Mouse (Mus musculus) hindbrain, embryonic 10.5 days (tissue): ENCODE results near the gene Akt3. TPM values are rescaled to one million over a fixed set of nuclear protein-coding genes. Genes with fewer than 3 reads are reported as not detected.

Experiments
- DNase-seq: peaks from one replicate; pipeline ENCODE4 v3.0.0-alpha.2; 2017; ENCODE audit warnings: low spot score
- H3K27ac ChIP-seq: fragments of 300-500 bp; sonication (generic); 2 replicates; pipeline ENCODE4 v1.5.1; 2016; ENCODE audit warnings: mild to moderate bottlenecking, moderate library complexity
- H3K27me3 ChIP-seq: fragments of 300-500 bp; sonication (generic); 2 replicates; pipeline ENCODE4 v1.6.1; 2016; ENCODE audit warnings: mild to moderate bottlenecking; ENCODE audit not compliant: poor library complexity, insufficient read depth, severe bottlenecking
- H3K36me3 ChIP-seq: fragments of 300-500 bp; sonication (generic); 2 replicates; pipeline ENCODE4 v1.6.1; 2016; ENCODE audit warnings: mild to moderate bottlenecking, moderate library complexity
- H3K4me1 ChIP-seq: fragments of 300-500 bp; sonication (generic); replicated peaks from 2 replicates; pipeline ENCODE4 v1.6.1; 2016; ENCODE audit warnings: mild to moderate bottlenecking
- H3K4me3 ChIP-seq: fragments of 300-500 bp; sonication (generic); 2 replicates; pipeline ENCODE4 v1.5.1; 2016; ENCODE audit warnings: mild to moderate bottlenecking, moderate library complexity
- H3K9me3 ChIP-seq: fragments of 300-500 bp; sonication (generic); 2 replicates; pipeline ENCODE4 v1.6.1; 2016; ENCODE audit warnings: mild to moderate bottlenecking, moderate library complexity
- WGBS: fragments of 180-500 bp; shearing (Covaris S2); methylation state at CpG from one replicate; pipeline ENCODE4 v1.1.7; 2016; 5-methylcytosine and 5-hydroxymethylcytosine counted together
- polyA plus RNA-seq: library from polyadenylated mRNA; unstranded; fragments of >200 nt; fragmentation: Nextera tagmentation; extraction: Ambion mirVana; gene quantifications from 2 replicates; pipeline ENCODE4 v1.2.1, GENCODE M21; 2016

Gene Akt3
- polyA plus RNA-seq, 1 experiment from 2014 or later: 19.3 TPM

DNA sequence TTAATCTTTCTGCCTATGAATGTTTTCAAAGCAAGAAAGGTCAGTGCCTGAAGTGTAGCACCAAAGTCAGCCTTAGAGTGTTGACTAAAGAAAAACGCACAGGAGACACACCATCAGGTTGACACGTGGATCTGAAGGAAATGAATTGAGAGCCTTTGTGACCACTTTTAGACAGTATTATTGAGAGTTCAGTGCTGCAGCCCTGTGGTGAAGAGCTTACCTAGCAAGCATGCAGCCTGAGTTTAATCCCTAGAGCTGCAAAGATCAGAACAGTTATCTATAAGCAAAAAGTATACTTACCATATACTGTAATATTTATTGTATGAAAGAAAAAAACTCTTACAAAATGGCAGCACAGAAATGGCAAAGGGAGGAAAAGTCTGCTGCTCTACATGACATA is 219.6 kb downstream of the Akt3 start:
- WGBS: 52% methylated on average over 2 of the region's 2 CpGs
- H3K36me3 ChIP-seq: peaks cover 9% of the 10 kb centered on the region
- no peaks in the 10 kb centered on the region for H3K9me3 ChIP-seq
- no peak overlapping the region for H3K4me3 ChIP-seq
- H3K27ac ChIP-seq: peak overlapping the region; percentile 56
- peaks cover 18% of the 10 kb centered on the region for H3K4me1 ChIP-seq
- no peak for DNase-seq
- no peaks in the 10 kb centered on the region for H3K27me3 ChIP-seq

DNA sequence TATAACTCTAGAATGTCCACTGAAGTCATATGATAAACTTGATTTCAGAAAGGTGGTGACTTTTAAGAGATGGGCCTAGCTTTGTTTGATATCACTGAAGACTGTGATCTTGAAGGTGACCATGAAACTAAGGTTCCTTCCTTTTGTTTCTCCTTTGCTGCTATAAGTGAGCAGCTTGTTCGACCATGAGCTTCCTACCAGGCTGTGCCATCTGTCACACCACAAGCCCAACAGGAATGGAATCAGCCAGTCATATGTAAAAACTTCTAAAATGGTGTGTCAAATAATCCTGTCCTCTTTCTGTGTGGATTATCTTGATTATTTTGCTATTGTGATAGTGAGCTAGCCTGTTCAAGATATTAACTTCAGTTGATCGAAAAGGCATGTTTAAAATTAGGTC is 222.5 kb downstream of the Akt3 start:
- Histone ChIP-seq H3K27me3 (no peaks in the 10 kb centered on the region), H3K4me1 (peaks cover 26% of the 10 kb centered on the region), H3K4me3 (no peak overlapping the region), H3K27ac (no peak overlapping the region), H3K9me3 (no peaks in the 10 kb centered on the region), H3K36me3 (peaks cover 26% of the 10 kb centered on the region)
- 83% methylated on average over 2 of the region's 2 CpGs for WGBS
- no peak for DNase-seq

- no peak for DNase-seq
- no peak overlapping the region for H3K27ac ChIP-seq
- H3K4me3 ChIP-seq: no peak overlapping the region
- 0 out of 2 replicates have a peak, but pooled peaks cover 13% of the 10 kb centered on the region for H3K4me1 ChIP-seq
- H3K9me3 ChIP-seq: no peaks in the 10 kb centered on the region
- 23% methylated on average over 1 of the region's 1 CpGs for WGBS
- no peaks in the 10 kb centered on the region for H3K27me3 ChIP-seq
- peaks cover 42% of the 10 kb centered on the region for H3K36me3 ChIP-seq
Measured at GRCm38 (mm10) chr1:177032233-177032632, 225.8 kb downstream of the Akt3 start.

DNA sequence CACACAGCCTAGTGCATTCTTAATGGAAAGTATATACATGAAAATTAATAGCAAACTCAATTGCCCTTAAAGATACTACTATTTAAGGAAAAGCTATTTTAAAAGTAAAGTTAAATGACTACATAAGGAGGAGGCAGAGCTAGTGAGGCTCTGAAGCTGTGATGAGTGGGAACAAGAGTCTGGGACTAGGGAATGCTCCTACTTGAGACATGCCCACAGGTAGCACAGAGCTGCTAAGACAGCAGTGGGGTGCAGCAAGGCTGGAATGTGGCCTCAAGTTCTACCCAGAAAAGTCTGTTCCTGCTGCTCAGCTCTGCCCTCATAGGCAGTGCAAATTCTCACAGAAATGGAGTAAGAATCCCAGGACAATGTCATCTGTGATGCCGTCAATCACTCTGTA is 226.8 kb downstream of the Akt3 start:
- WGBS: 91% methylated on average over 1 of the region's 1 CpGs
- DNase-seq: no peak
- Histone ChIP-seq H3K27me3 (no peaks in the 10 kb centered on the region), H3K9me3 (no peaks in the 10 kb centered on the region), H3K36me3 (peaks cover 48% of the 10 kb centered on the region), H3K4me3 (no peak overlapping the region), H3K4me1 (0 out of 2 replicates have a peak, but pooled peaks cover 13% of the 10 kb centered on the region), H3K27ac (no peak overlapping the region)

GRCm38 (mm10) chr1:177030669-177031068 is 227.3 kb downstream of the Akt3 start:
- Histone ChIP-seq H3K27me3 (no peaks in the 10 kb centered on the region), H3K4me3 (no peak overlapping the region), H3K36me3 (peaks cover 51% of the 10 kb centered on the region), H3K4me1 (0 out of 2 replicates have a peak, but pooled peaks cover 13% of the 10 kb centered on the region), H3K9me3 (no peaks in the 10 kb centered on the region), H3K27ac (no peak overlapping the region)
- no peak for DNase-seq
- WGBS: 75% methylated on average over 3 of the region's 3 CpGs

GRCm38 (mm10) chr1:177029032-177029431 is 229.0 kb downstream of the Akt3 start:
- Histone ChIP-seq H3K27me3 (no peaks in the 10 kb centered on the region), H3K4me3 (no peak overlapping the region), H3K4me1 (0 out of 2 replicates have a peak, but pooled peaks cover 13% of the 10 kb centered on the region), H3K9me3 (no peaks in the 10 kb centered on the region), H3K36me3 (peaks cover 57% of the 10 kb centered on the region), H3K27ac (no peak overlapping the region)
- no peak for DNase-seq
- 87% methylated on average over 2 of the region's 2 CpGs for WGBS

DNA sequence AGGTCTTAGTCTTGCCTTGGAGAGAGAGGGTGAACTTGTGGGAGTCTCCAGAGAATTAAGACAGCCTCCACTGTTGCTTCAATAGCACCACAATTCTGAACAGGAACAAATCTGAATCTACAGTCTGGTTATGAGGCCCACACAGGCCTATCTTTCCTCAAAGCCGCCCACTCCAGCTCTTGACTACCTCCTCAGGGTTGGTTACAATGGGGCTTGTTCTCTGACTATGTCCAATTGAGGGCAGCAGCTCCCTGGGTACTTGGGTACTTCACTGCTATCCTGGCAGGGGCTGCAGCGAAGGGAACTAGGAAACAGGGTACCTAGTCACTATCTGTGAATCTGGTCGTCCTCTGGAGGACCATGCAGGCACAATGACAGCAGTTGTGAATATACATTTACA is 230.3 kb downstream of the Akt3 start:
- Histone ChIP-seq H3K27ac (no peak overlapping the region), H3K36me3 (peaks cover 67% of the 10 kb centered on the region), H3K9me3 (no peaks in the 10 kb centered on the region), H3K4me3 (no peak overlapping the region), H3K27me3 (no peaks in the 10 kb centered on the region), H3K4me1 (0 out of 2 replicates have a peak, but pooled peaks cover 11% of the 10 kb centered on the region)
- DNase-seq: peak; percentile 1
- WGBS: 85% methylated on average over 3 of the region's 3 CpGs

DNA sequence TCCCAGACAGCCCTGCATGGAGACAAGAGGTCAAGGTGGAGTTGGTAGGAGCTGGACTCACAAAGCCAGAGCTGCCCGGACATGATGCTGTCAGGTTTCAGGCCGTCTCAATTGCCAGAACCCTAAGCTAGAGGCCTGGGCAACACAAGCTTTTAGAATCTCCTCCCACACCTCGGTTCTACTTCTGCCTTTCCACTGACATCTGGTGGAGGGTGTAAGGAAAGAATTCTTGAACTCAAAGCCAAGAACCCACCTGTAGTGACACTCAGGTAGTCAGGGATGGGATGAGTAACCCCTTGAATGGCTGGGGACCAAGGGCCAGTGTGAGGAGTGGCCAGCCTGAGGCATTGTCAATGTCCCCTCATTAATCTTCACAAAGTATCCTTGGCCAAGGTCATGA is 235.3 kb downstream of the Akt3 start:
- Histone ChIP-seq H3K27ac (no peak overlapping the region), H3K9me3 (no peaks in the 10 kb centered on the region), H3K36me3 (peaks cover 57% of the 10 kb centered on the region), H3K4me3 (no peak overlapping the region), H3K4me1 (peaks cover 21% of the 10 kb centered on the region), H3K27me3 (no peaks in the 10 kb centered on the region)
- 77% methylated on average over 3 of the region's 3 CpGs for WGBS
- DNase-seq: no peak

GRCm38 (mm10) chr1:177019668-177020067 is 238.3 kb downstream of the Akt3 start:
- WGBS: 95% methylated on average over 5 of the region's 5 CpGs
- no peak overlapping the region for H3K27ac ChIP-seq
- H3K27me3 ChIP-seq: no peaks in the 10 kb centered on the region

GRCm38 (mm10) chr1:177018750-177019149 is 239.3 kb downstream of the Akt3 start:
- Histone ChIP-seq H3K27me3 (no peaks in the 10 kb centered on the region), H3K4me3 (no peak overlapping the region), H3K4me1 (peaks cover 58% of the 10 kb centered on the region), H3K9me3 (no peaks in the 10 kb centered on the region), H3K36me3 (peaks cover 32% of the 10 kb centered on the region), H3K27ac (peak overlapping the region; percentile 64)
- WGBS: 79% methylated on average over 1 of the region's 1 CpGs
- DNase-seq: peak; percentile 2

More at GRCm38 (mm10) chr1:177019668-177020067, 238.3 kb downstream of the Akt3 start:
- H3K36me3 ChIP-seq: peaks cover 41% of the 10 kb centered on the region
- no peak overlapping the region for H3K4me3 ChIP-seq
- peak; percentile 1 for DNase-seq
- peaks cover 49% of the 10 kb centered on the region for H3K4me1 ChIP-seq
- no peaks in the 10 kb centered on the region for H3K9me3 ChIP-seq

- Histone ChIP-seq H3K4me1 (peaks cover 78% of the 10 kb centered on the region), H3K36me3 (peaks cover 12% of the 10 kb centered on the region; the same call in 1 of the 2 replicates), H3K9me3 (no peaks in the 10 kb centered on the region), H3K27me3 (0 out of 2 replicates have a peak, but pooled peaks cover 4% of the 10 kb centered on the region), H3K4me3 (no peak overlapping the region), H3K27ac (peak overlapping the region; percentile 56; the same call in 1 of the 2 replicates)
- DNase-seq: peak; percentile 2
- 82% methylated on average over 2 of the region's 2 CpGs for WGBS
Measured at GRCm38 (mm10) chr1:177016729-177017128, 241.3 kb downstream of the Akt3 start.

GRCm38 (mm10) chr1:177015917-177016316 is 242.1 kb downstream of the Akt3 start:
- WGBS: 56% methylated on average over 3 of the region's 3 CpGs
- peak overlapping the region; percentile 24; the same call in 1 of the 2 replicates for H3K27ac ChIP-seq

DNA sequence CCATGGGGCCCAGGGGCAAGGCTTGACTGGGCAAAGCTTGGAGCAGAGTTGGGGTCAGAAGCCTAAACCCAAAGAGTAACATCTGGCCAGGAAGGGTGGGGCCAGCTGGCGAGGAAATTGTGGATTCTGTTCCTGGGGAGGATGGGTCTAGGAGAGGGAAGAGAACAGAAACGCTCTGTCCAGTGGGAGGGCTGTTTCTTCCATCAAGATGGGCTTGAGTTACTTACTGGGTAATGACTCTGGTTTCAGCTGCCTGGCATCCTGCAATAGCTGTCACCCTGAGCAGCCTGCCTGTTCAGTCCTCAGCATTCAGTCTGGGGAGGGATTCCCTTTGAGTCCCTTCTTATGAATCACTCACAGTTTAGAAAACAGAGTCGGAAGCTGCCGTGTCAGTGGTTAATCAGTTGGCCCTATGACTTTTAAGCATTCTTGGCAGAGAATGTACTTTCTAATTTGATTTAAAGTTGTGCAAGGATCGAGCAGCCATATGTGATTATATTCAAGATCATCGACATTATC is 243.0 kb downstream of the Akt3 start:
- Histone ChIP-seq H3K4me3 (no peak overlapping the region), H3K36me3 (peaks cover 4% of the 10 kb centered on the region; the same call in 1 of the 2 replicates), H3K27me3 (0 out of 2 replicates have a peak, but pooled peaks cover 5% of the 10 kb centered on the region), H3K4me1 (peaks cover 91% of the 10 kb centered on the region), H3K9me3 (no peaks in the 10 kb centered on the region), H3K27ac (peak overlapping the region; percentile 54)
- WGBS: 79% methylated on average over 6 of the region's 6 CpGs
- DNase-seq: peak; percentile 4

More at GRCm38 (mm10) chr1:177015917-177016316, 242.1 kb downstream of the Akt3 start:
- peaks cover 85% of the 10 kb centered on the region for H3K4me1 ChIP-seq
- 0 out of 2 replicates have a peak, but pooled peaks cover 5% of the 10 kb centered on the region for H3K27me3 ChIP-seq
- no peak overlapping the region for H3K4me3 ChIP-seq
- peak; percentile 3 for DNase-seq
- no peaks in the 10 kb centered on the region for H3K9me3 ChIP-seq
- peaks cover 8% of the 10 kb centered on the region; the same call in 1 of the 2 replicates for H3K36me3 ChIP-seq
